Mouse (Mus musculus) cerebellum, postnatal 4 days (tissue): ENCODE measurements around the gene Zfp385b.

ENCODE experiments used
- DNase-seq, 2 experiments: peaks; one replicate each; pipeline ENCODE4 v3.0.0; 2022; ENCODE audit warnings: low spot score in 2 of 2, mixed read lengths in 1 of 2

The Zfp385b gene

DNA sequence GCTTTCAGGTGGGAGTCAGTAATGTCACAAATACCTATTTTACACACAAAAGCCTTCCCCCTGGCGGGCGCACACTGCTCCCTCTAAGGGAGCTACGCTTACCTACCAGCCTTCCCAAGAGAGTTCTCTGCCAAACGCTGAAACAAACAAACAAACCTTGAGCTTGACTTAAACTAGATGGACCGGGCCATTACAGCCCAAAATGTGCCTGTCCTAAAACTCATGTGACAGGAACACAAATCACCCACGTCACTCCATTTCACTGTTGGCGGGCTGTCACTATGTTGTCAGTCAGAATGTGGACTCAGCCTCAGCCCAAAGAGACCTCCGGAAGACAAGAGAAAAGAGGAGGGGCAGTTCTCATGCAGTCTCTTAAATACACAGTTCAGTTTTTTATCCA lies 300.7 kb downstream of the Zfp385b start:
- no peak for DNase-seq

DNA sequence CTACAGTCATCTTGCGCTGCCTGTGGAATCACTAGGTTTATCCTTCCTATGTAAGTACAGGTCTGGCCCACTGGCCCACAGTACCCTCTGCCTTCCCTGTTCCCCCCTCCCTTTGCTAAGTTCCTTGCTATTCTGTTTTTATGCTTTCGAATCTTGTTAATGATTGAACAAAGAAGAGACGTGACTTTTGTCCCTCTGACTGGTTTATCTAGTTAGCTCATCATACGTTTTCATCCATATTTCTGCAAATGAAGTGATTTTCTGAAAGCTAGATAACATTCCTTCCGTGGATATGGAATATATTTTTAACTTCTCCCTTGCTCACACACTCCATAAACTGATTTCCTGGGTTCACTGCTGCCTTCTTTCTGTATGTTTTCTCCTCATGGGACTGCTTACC lies 302.8 kb downstream of the Zfp385b start:
- no peak for DNase-seq

DNA sequence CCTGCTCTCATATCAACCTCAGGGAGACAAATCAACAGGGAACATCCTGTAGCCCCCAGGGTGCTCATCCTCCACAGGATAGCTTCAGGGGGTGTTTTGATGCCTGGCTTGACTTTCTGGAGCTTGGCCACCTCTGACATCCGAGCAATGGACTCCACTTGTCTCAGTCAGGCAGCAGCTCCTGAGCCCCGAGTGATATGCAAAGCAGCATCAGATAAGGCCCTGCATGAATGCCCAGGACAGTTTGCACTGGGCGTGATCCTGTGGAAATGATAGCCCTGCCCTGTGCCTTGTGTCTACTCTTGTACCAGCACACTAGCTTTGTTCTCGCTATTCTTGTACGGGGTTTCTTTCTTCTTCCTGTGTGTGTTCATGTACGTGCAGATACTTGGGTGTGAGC lies 303.8 kb downstream of the Zfp385b start:
- no peak for DNase-seq

DNA sequence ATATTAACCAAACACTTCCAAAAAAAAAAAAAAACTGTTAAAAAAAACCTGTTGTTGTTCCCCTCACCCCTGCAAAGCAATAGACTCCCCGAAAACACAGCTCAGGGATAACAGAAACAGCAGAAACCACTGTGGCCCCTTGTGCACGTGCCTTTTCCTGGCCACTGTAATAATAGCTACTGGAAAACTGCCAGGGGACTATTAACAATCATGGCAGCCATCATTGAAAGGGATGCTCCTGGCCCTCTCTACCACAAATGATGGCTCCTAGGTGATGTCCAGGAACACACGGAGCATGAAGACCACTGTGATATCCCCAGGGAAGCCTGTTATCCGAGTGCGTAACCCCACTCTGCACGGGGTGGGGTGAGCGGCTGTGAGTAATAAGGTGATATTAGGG lies 304.4 kb downstream of the Zfp385b start:
- no peak for DNase-seq

DNA sequence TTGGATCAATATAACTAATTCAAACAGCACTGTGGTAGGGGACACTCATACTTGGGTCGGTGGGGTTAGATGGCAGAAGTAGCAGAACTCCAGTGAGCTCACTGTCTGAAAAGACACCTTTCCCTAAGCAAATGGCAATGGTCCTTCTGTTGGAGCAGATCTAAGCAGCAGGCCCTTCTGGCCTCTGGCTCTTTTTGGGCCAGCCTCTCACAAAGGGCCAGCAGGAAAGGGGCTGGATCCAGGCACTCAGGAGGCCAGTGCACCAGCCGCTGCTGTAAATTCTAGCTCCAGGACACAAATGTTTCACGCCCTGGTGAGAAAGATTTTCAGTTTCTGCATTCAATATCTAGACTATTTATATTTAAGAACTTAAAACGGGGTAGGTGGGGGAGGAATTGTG lies 305.0 kb downstream of the Zfp385b start:
- no peak for DNase-seq

DNA sequence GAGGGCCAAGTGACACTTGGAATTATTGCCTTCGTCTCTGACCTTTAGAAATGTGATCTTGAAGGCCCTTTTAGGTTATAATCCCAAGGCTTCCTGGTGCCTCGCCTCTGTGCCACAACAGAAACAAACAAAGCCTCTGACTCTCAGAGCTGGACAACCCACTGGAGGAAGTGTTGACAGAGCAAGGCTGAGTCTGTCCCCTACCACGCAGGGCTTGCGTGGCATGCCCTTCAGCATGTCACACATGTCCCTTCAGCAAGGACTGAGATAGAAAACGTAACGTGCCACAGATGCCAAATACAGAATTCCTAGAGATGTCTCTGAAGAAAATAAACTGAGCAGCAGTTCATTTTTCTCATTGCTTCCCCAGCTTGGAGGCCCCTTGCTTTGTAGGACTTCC lies 310.7 kb downstream of the Zfp385b start:
- no peak for DNase-seq

DNA sequence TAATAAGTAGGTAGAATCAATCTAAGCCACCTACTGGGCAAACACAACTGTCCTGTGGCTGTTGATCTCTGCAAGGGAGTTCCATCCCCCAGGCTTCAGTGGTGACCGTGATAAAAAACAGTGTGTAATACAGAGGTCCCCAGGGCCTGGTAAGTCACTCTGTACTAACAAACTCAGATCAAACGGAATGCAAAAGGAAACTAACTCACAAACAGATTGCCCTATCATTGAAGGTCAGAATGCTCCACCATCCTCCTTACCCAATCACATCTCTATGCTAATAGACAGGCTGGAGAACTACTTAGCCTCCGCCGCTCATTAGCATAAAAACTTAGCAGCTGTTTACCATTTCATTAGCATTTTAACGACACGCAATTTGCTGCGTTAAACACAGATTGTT lies 313.1 kb downstream of the Zfp385b start:
- no peak for DNase-seq

DNA sequence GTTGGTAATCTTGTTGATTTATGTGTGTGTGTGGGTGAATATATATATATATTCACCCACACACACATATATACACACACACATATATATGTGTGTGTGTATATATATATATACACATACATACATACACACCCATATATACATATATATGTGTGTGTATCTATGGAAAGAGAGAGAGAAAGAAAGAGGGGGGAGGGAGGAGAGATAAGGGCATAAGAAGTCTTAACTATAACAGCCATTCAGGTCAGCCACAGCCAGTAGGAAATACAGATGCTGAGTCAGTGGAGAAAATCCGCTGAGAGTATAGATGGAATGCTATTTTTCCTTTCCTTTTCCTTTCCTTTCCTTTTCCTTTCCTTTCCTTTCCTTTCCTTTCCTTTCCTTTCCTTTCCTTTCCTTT lies 313.8 kb downstream of the Zfp385b start:
- no peak for DNase-seq

DNA sequence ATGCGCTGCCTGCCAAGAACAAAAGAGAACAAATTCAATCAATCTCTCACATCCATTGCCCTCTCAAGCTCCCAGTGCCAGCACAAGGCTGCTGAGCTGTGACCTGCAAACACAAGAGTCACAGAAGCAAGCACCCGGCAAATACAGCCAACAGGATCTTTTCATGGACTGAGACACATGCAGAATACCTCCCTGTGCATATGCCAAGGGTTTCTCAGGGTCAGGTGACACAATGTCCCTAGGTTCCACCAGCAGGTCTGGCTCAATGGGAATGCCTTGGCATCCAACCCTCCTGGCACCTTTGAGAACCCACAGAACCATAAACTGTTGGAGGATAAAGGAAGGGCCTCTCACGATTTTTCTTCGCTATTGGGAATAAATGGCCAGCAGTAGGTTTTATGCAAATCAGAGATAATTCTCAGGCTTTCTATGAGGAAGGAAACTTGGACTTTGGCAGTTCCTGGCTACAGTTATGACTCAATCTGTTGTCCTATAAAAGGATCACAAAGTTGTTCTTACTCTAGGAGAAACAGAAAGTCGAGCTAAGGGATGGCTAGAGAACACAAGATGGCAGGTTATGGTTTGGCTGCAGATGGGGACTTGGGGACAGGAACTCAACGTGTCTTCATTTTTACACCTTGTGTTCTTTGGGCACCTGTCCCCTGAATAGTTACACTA lies 315.6 kb downstream of the Zfp385b start:
- no peak for DNase-seq

DNA sequence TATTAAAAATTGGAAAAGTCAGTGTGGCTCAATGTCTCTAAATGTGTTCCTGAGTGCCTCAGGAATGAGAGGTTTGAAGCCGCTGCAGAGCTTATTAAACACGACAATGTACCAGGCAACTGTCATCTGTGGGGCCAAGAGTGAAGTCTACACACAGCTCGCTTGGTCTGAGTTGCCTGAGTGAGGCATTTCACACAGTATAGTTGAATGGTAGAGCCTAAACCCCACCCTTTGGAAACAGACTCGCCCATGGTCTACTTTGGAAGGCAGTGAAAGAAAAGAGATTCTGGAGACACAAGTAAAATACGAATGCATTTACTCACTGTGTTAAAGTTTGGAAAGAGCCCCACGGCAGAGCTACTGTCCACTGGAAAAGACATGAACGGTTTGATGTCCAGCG lies 316.2 kb downstream of the Zfp385b start:
- no peak for DNase-seq

DNA sequence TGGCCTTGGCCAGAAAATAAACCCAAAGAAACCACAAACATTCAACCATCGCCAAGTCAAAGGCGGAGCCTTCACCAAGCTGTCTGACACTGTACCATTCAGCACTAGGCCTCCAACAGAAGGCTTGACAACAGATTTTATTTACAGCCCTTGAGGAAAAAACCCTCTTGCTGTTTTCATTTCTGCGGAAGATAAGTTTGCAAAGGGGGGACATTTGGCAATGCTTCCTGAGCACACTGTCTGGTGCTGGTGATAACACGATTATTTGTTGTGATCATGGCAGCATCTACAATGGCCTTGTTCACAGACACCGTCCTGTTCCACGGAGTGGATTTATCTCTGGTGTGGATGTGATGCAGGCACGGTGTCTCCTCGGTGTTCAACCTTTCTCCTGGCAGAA lies 317.0 kb downstream of the Zfp385b start:
- no peak for DNase-seq

DNA sequence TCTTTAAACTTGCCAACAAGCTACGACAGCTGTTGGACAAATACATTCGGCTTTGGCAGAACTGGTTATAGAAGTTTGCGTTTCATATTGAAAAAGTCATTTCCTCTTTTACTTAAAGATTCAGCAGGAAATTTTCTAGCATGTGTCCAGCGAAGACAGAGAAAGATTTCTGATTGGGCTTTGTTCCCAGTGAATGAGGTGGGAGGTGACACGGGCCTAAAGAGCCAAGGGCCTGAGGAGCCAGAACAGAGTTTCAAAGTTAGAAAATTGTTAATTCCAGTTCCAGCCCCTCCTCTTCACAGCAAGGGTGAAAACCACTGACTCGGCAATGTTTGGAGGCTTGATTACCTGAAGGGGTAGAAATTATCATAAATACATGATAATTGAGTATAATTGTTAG lies 319.0 kb downstream of the Zfp385b start:
- DNase-seq = no peak

DNA sequence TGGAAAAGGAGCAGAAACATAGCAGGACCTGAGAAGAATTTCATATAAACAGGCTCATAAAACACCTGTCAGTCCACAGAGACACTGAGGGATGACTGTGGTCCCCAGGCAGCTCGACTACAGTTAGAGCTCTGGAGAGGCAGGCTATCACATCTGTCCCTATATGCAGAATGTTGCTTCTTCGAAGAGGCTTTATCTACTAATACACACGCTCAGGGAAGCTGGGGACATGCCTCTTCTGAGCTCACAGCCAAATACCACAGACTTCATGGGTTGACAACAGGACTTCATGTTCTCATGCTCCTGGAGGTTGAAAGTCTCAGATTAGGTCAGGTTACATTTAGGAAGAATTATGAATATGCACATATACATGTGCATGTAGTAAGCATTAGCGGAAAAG lies 321.1 kb downstream of the Zfp385b start:
- no peak for DNase-seq

DNA sequence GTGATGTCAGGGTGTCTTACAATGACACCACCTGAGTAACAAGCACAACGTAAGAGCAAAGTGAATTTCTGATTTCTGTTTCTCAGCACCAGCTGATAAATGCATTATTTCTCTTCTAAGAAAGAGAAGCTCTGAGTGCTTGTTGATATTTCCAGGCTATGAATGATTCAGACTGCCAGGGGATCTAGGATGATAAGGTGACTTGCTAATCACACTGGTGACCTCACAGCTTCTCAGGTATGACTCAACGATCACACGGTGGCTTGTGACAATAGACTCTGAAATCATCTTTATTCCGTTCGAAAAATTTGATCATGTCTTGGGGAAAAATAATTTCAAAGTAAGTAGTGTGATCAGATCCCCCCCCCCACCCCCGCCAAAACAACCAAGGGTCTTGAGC lies 321.5 kb downstream of the Zfp385b start:
- DNase-seq = no peak

DNA sequence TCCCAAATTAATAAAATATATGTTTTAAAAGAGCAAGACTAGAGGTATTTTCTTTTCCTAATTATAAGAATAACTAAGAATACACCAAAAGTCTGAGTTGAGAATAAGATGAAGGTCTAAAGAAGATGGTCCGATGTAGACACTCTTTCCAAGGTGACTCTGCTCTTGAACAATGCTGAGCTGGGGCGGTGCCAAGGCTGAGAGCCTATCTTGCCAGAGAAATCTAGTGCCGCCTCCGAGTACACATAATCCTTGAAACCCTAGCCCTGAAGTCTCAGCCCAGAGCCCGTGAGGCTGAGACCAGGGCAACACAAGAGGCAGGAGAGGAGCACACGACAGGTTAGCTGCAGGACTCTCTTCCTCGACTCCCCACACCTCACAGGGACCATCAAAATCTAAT lies 323.4 kb downstream of the Zfp385b start:
- DNase-seq = no peak

DNA sequence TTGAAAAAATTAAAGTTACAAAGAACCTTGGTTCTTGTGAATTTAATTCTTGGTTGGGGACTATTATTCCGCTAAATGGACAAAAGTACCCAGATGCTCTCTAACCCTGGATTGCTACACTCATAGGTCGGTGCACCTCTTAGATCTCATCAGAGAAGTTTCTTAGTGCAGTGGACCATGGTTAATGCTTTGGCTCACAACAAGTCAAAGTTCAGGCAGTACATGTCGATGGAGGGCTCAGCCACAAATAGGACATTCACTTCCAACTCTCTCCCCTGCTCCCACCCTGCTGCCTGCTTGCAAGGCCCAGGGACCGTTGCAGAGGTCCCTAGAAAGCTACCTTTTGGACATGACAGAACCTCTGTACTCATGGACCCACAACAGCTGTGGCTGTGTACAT lies 324.1 kb downstream of the Zfp385b start:
- DNase-seq = no peak

DNA sequence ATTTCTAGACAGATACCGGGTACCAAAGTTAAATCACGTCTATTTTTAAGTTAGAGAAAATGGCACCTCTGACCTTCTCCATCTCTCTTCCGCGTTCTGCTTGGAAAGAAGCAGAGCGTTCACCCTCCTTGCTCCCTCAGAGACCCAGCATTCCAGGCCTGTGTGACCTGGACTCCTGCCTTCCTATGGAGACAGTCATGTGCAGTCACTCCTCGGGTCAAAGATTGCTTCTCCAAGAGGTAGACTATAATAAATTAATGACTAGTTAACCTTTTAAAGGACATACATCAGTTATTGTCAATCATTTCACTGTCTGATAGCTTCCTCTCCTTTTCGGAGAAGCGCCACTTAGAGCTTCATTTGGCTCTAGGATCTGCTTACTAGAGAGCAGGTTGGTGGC lies 325.7 kb downstream of the Zfp385b start:
- no peak for DNase-seq

DNA sequence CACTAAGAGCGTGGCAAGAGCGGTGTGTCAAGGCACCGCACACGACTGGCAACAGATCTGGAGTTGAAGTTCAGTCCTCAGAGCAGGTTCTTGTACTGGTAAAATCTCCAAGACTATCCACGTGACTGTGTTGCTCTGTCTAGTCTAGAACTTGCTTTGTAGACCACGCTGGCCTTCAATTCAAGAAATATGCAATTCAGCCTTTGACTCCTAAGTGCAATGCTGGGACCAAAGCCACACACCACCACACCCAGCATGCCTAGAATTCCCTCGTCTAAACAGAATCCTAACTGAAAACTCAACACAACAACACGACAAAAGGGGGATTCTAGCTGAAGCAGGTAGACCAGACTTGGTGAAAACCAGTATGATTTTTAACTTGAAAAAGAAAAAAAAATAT lies 332.3 kb downstream of the Zfp385b start:
- no peak for DNase-seq

DNA sequence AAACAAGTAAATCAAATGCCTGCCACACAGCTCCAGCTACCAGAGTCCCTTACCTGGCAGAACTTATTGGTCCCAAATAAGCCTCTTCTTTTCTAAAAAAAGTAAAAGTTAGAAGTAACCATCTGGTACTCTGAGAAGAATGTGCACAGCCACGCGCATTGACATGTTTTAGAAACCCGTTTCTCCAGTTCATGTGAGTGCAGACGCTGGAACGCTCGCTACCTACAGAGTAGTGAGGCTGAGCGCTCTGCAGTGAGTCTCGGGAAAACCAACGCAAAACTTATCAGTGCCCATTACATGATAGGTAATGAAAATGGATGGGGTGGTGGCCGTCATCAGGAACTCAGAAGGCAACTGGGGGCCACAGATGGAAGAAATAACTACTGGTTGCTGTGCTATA lies 338.2 kb downstream of the Zfp385b start:
- DNase-seq = no peak

DNA sequence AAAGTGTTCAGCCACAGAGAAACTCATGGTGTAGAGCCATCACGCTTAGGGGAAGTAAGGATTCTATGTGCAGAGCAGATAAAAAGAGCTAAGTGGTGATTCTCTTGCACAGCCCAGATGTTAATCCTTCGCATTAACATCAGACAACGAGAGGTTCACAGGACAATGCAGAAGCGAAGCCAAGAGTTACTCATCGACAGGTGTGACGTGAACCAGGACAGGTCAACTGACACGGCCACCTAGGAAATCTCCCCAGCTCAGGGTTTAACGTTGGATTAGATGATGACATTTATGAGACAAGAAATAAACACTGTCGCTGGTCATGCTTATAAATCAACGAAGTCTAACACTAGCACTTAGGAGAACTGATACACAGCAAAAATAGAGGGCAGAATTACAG lies 341.9 kb downstream of the Zfp385b start:
- DNase-seq = no peak

DNA sequence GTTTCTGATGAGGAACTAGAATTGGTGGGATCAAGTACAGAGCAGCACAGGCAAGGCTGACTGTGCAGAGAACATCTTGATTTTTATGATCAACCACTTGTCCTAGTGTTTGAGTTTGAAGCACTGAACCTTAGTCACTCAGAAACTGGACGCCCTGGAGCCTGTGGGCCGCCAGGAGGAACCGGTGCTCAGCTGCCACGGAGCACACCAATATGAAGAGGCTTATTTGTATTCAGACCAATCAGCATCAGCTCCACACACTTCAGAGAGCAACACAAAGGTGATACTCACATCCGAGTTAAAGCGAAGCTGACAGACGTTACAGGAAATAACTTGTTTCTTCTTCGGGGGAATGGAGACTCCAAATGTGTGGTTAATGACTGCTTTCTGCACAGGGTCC lies 343.0 kb downstream of the Zfp385b start:
- no peak for DNase-seq

DNA sequence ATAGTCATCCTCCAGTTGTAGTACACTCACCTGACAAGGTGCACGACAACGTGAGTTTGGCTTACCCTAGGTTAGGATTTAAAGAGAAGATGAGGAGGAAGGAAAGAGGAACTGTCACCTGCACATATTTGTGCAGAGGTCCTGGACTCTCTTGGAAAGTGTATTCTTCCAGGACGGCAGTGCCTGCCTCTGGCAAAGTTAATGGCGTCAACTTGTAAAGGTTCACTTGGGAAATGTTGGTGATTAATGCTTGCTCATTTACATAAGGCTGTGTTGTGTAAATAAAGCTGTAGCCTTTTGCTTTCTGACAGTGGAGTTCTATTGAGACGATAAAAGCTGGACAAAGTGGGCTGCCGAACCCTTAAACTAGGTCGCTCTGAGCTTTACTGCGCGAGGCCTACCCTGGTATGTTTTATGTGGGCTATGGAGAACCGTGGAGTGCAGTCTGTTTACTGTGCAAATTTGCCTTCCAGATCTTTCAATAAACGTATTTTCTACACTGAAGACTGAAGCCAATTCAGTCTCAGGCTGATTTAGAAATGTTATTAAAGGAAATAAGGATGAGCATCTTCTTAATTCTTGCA lies 347.1 kb downstream of the Zfp385b start:
- no peak for DNase-seq

DNA sequence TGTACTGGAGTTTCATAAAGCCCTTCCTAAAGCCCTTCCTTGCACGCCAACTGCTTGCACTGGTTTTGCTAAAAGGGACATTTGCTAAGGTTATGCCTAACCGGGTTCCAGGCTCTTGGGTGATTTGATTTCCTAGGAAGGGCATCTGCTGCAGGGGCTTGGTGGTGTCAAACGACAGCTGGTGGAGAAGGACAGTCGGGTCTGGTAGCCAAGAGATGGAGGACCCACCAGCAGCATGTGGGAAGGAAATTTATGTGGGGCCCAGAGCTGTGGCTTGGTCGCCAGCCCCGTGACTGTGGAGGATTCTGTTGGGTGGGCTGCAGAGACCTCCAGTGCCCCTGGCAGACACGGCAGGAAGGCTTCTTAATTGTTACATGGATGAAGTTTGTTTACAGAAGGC lies 348.7 kb downstream of the Zfp385b start:
- no peak for DNase-seq

DNA sequence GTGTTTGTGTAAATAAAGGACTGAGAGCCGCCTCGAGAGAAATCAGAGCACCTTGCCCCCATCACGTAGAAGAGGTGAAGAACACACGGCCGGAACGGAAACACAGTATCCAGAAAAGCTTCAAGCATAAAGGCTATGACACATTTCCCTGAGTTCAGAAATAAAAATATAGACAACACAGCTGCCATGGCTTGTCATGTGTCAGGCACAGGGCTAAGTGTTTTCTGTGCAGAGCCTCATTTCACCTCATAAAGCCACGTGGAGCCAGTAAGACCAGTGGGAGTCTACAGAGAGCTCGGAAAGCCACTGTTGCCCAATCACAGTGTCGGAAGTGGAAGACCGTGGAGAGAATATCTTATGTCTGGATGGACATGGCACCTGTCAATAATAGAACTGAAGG lies 358.0 kb downstream of the Zfp385b start:
- no peak for DNase-seq
